Mouse (Mus musculus) midbrain, embryonic 11.5 days (tissue): ENCODE data around the gene Pfas. TPM values are rescaled to one million over a fixed set of nuclear protein-coding genes. Genes with fewer than 3 reads are reported as not detected.
"Not testable (repeated sequence)": the region's sequence is repeated elsewhere in the genome, so short reads cannot be mapped to it uniquely, and the experiment has no call there.

ENCODE experiments used
- ATAC-seq: fragments of 200-750 bp; cut with Nextera tagmentation; 2 replicates; pipeline ENCODE4 v1.8.0; 2017; ENCODE audit warnings: moderate TSS enrichment, moderate library complexity; ENCODE audit not compliant: low FRiP score
- DNase-seq: peaks from one replicate; pipeline ENCODE4 v3.0.0; 2015; ENCODE audit warnings: low spot score; ENCODE audit errors: missing footprints
- H3K27ac ChIP-seq: fragments of 300-500 bp; sonication (generic); 2 replicates; pipeline ENCODE4 v1.5.1; 2014; ENCODE audit warnings: low read depth, low read length
- H3K27me3 ChIP-seq: fragments of 300-500 bp; sonication (generic); 2 replicates; pipeline ENCODE4 v1.6.1; 2014; ENCODE audit warnings: mild to moderate bottlenecking, low read length, moderate library complexity, mixed read lengths; ENCODE audit not compliant: control insufficient read depth, insufficient read depth
- H3K36me3 ChIP-seq: fragments of 300-500 bp; sonication (generic); 2 replicates; pipeline ENCODE4 v1.6.1; 2014; ENCODE audit warnings: mild to moderate bottlenecking, low read length, moderate library complexity, mixed read lengths; ENCODE audit not compliant: control insufficient read depth, insufficient read depth
- H3K4me1 ChIP-seq: fragments of 300-500 bp; sonication (generic); 2 replicates; pipeline ENCODE4 v1.6.1; 2014; ENCODE audit warnings: low read length; ENCODE audit not compliant: control insufficient read depth, insufficient read depth
- H3K4me2 ChIP-seq: fragments of 300-500 bp; sonication (generic); 2 replicates; pipeline ENCODE4 v1.6.1; 2014; ENCODE audit warnings: mild to moderate bottlenecking, moderate library complexity
- H3K4me3 ChIP-seq: fragments of 300-500 bp; sonication (generic); 2 replicates; pipeline ENCODE4 v1.5.1; 2014; ENCODE audit warnings: low read depth, low read length
- H3K9ac ChIP-seq: fragments of 300-500 bp; sonication (generic); 2 replicates; pipeline ENCODE4 v1.6.1; 2014; ENCODE audit warnings: low read length
- H3K9me3 ChIP-seq: fragments of 300-500 bp; sonication (generic); 2 replicates; pipeline ENCODE4 v1.6.1; 2016; ENCODE audit warnings: low read length; ENCODE audit not compliant: control insufficient read depth
- WGBS: fragments of 180-500 bp; shearing (Covaris S2); extraction: QIAGEN DNeasy Blood & Tissue Kit; methylation state at CpG from one replicate; pipeline ENCODE4 v1.1.7; 2014; 5-methylcytosine and 5-hydroxymethylcytosine counted together
- polyA plus RNA-seq: library from polyadenylated mRNA; unstranded; fragments of >200 nt; fragmentation: Nextera tagmentation; extraction: Ambion mirVana; gene quantifications from 2 replicates; pipeline ENCODE4 v1.2.1, GENCODE M21; 2014

The Pfas gene
- polyA plus RNA-seq, 1 experiment from 2014 or later = 33.0 TPM

DNA sequence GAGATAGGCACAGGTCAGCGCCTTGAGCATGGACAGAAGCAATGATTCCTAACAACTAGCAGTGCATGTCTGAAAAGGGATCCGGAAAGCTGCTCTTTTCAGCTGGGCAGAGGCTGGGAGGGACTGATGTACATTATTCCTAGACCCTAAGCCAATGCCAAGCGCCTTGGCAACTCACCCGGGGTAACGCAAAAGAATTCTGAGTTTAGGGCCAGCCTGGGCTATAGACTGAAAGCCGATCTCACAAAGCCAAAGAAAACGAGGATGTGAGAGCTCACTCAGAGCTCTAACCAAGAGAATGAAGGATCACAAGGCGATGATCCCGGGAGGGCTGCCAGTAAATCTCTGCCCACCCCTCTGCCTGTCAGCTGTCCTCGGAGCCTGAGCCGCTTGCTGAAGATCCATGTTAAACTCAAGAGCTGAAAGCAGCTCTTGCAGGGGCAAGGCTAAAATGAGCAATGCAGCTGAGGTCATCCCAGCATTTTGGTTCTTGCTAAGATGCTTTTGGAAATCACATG is 20.8 kb downstream of the Pfas start:
- Histone ChIP-seq H3K9me3 (no peaks in the 10 kb centered on the region), H3K9ac (no peak overlapping the region), H3K4me1 (no peaks in the 10 kb centered on the region), H3K4me2 (no peak overlapping the region), H3K36me3 (peaks cover 35% of the 10 kb centered on the region), H3K4me3 (no peak overlapping the region), H3K27me3 (no peaks in the 10 kb centered on the region), H3K27ac (no peak overlapping the region)
- WGBS = 92% methylated on average over 11 of the region's 11 CpGs
- DNase-seq (peak; percentile 47), ATAC-seq (no peak)

DNA sequence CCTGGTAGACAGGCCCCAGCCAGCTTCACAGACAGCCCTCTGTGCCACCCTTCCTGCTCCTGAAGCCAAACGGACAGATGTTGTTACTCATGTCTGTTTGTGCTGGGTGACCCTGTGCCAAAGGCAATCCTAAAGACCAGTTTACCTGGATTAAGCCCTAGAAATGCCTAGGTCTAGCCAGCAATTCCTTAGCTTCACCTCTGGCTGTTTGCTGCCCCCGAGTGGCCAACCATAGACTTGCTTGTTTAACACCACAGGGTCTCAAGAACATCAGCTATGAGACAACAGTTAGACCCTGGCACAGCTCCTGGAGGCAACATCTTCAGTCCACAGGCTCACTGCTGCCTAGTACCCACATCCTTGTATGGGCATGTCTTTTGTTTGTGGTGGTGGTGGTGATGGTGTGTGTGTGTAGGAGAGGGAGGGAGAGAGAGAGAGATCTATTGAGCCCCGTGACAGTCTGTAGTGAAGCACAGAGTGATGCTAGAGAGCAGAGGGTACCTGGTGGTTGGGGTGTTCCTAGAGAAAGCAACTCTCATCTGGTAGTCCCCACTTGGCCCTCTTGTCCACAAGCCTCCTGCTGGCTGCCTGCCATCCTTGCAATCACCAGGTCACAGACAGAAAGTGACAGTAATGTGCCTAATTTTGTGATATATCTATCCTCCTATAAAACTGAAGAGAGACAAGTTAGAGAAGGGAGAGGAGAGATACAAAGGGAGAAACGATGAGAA is 25.5 kb downstream of the Pfas start:
- H3K9me3 ChIP-seq = no peaks in the 10 kb centered on the region
- no peak overlapping the region for H3K4me2 ChIP-seq
- no peaks in the 10 kb centered on the region for H3K4me1 ChIP-seq
- 33% methylated on average over 4 of the region's 4 CpGs for WGBS
- DNase-seq (peak; percentile 98), ATAC-seq (no peak)
- no peak overlapping the region for H3K9ac ChIP-seq
- H3K36me3 ChIP-seq = peaks cover 7% of the 10 kb centered on the region
- no peak overlapping the region for H3K27ac ChIP-seq
- H3K4me3 ChIP-seq = no peak overlapping the region
- no peaks in the 10 kb centered on the region for H3K27me3 ChIP-seq

DNA sequence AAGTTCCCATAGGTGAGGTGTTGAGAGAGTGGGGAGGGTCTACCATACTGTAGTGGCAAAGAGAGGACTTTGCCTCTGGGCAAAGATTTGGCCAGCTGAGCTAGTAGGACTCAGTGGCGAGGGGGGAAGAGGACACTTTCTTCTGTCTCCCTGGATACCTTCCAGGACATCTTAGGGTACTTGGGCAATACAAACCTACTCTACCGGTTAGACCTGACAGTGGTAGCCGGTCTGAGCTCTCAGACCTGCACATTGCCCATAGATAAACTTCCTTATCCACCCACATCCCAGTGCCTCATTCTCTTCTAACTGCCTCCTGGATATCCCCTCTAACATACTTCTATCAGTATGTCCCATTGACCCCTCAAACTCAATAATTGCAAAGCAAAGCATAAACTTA is 27.3 kb downstream of the Pfas start:
- WGBS = 73% methylated on average over 3 of the region's 3 CpGs
- H3K4me2 ChIP-seq = no peak overlapping the region
- no peaks in the 10 kb centered on the region for H3K9me3 ChIP-seq
- ATAC-seq = no peak
- no peak overlapping the region for H3K9ac ChIP-seq
- H3K36me3 ChIP-seq = no peaks in the 10 kb centered on the region
- H3K4me1 ChIP-seq = no peaks in the 10 kb centered on the region
- no peak overlapping the region for H3K4me3 ChIP-seq
- H3K27me3 ChIP-seq = no peaks in the 10 kb centered on the region
- H3K27ac ChIP-seq = no peak overlapping the region
- DNase-seq = peak; percentile 12

DNA sequence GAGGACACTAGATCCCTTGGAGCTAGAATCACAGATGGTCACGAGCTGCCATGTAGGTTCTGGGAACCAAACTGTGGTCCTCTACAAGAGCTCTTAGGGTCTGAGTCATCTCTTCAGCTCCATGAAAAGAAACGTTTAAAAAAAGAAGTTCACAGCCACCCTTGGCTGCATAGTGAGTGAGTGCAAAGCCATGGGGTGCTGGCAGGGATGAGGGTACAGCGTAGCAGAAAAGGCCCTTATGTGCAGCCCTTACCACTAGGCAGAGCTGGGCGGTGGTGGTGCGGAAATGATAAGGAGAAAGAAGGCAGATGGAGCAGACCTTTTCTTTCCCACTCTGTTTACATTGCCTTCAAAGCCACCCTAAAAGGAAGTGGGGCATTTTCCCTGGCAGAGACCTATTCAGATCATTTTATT is 28.9 kb downstream of the Pfas start:
- DNase-seq (no peak), ATAC-seq (no peak)
- H3K4me3 ChIP-seq = no peak overlapping the region
- H3K36me3 ChIP-seq = no peaks in the 10 kb centered on the region
- H3K9me3 ChIP-seq = no peaks in the 10 kb centered on the region
- 0 out of 2 replicates have a peak, but pooled peaks cover 2% of the 10 kb centered on the region for H3K27me3 ChIP-seq
- no peak overlapping the region for H3K4me2 ChIP-seq
- no peak overlapping the region for H3K9ac ChIP-seq
- no peak overlapping the region for H3K27ac ChIP-seq
- 69% methylated on average over 5 of the region's 5 CpGs for WGBS
- no peaks in the 10 kb centered on the region for H3K4me1 ChIP-seq

DNA sequence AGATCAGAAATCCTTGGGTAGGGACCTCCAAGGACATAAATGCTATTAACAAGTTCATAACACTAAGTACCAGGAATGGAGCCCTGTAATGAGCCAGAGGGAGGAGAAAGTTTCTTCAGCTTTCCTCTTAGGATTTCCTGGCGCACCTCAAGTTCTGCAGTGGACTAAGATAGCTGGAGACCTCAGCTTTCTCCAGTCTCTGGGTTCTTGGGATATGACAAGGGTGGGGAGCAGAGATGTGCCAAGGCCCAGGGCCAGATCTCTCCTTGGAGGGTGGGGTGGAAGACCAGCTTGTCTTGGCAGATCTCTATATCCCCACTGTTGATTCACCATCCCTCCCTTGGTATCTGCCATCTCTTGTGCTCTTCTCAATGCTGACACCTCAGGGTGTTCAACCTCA is 32.7 kb downstream of the Pfas start:
- no peak overlapping the region for H3K4me3 ChIP-seq
- H3K36me3 ChIP-seq = no peaks in the 10 kb centered on the region
- ATAC-seq = no peak
- H3K9me3 ChIP-seq = no peaks in the 10 kb centered on the region
- no peak overlapping the region for H3K9ac ChIP-seq
- H3K27me3 ChIP-seq = 0 out of 2 replicates have a peak, but pooled peaks cover 2% of the 10 kb centered on the region
- peaks cover 7% of the 10 kb centered on the region for H3K4me1 ChIP-seq
- WGBS = 89% methylated on average over 1 of the region's 1 CpGs
- no peak overlapping the region for H3K27ac ChIP-seq
- peak; percentile 68 for DNase-seq
- no peak overlapping the region for H3K4me2 ChIP-seq

DNA sequence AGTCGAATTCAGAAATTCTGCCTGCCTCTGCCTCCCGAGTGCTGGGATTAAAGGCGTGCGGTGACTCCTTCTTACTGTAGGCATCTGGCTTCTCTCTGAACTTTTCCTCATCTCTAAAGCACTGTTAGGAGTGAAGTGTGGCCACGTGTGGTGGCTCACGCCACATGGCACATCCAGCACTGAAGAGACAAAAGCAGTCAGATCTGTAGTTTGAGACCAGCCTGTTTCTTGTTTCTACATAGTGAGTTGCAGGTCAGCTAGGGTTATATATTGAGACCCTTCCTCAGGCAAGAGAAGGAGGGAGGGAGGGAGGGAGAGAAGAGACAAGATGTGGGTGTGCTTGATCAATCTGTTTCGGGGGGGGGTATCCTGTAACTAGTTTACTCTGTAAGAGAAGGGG is 33.2 kb downstream of the Pfas start, which contains the start of gene Rangrf:
Gene Rangrf, minus strand, starts transcription at position 101 of the 400 bp plus-strand sequence.
- Histone ChIP-seq H3K4me1 (peaks cover 7% of the 10 kb centered on the region), H3K9me3 (no peaks in the 10 kb centered on the region), H3K36me3 (no peaks in the 10 kb centered on the region), H3K27ac (no peak within 1 kb of the TSS), H3K4me2 (peak within 1 kb of the TSS; percentile 54), H3K27me3 (0 out of 2 replicates have a peak, but pooled peaks cover 2% of the 10 kb centered on the region), H3K9ac (0 out of 2 replicates have a peak within 1 kb of the TSS, but pooled peaks have one; percentile 40), H3K4me3 (peak within 1 kb of the TSS; percentile 38)
- 86% methylated on average over 7 of the region's 7 CpGs for WGBS
- DNase-seq = no peak
- no peak for ATAC-seq

DNA sequence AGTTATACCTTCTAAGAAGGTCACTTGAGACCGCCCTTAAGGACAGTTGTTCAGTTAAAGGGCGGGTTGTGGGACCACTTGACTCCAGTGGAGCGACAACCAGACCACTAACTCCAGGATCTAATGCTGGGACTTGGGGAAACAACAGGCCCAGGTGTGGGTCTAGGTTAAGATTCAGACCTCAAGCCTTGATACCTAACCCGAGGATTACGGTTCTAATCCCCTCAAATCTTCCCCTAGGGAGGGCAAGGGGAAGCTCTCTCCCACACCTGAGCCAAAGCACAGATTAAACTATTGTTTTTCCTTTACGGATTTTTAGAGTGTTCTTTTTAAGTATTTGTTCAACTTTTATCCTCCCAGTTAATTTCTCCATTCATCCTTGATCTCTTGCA is 34.2 kb downstream of the Pfas start:
- Histone ChIP-seq H3K9me3 (no peaks in the 10 kb centered on the region), H3K27ac (no peak overlapping the region), H3K4me3 (peak overlapping the region; percentile 38), H3K36me3 (no peaks in the 10 kb centered on the region), H3K27me3 (0 out of 2 replicates have a peak, but pooled peaks cover 2% of the 10 kb centered on the region), H3K4me1 (peaks cover 7% of the 10 kb centered on the region), H3K4me2 (peak overlapping the region; percentile 54), H3K9ac (0 out of 2 replicates have a peak overlapping the region, but pooled peaks have one; percentile 40)
- DNase-seq (no peak), ATAC-seq (no peak)
- WGBS = 28% methylated on average over 6 of the region's 6 CpGs

DNA sequence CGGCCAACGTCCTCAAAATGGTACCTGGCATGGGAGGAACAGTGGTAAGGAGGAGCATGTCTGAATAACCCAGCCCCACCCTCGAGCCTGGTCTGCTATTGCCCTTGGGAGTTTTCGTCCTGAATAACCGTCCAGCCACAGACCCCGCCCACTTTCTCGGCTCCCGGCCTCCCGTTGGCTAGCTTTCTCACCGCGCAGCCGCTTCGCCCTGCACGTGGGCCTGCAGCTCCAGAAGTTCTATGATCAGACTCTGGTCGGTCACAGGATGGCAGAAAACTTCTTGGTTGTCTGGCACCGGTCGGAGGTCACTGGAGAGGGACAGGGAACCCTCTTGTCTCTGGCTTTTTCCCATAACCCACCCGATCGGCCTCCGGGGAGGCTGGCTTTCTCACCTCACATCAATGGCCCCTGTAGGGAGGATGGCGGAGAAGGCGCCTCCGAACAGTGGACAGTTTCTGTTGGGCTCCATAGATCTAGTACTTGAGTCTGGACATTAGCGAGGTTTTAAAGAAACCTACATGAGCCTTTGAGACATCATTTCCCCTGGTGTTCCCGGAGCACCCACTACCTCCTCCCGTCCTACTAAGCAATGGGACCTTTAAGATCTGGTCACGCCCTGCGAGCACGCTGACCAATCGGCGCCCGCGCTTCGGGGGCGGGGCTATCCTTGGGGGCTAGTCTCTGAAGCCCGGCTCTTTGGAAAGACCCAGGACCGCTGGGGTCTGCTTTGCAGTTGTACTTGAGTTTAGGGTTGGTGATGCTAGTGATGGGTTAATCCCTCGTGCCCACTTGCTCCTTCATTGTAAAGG is 34.8 kb downstream of the Pfas start:
- H3K27me3 ChIP-seq, H3K9me3 ChIP-seq, H3K4me1 ChIP-seq, H3K27ac ChIP-seq, H3K36me3 ChIP-seq: not testable (repeated sequence)
- peak overlapping the region; percentile 40; the same call in 1 of the 2 replicates for H3K9ac ChIP-seq
- peak; percentile 92 for ATAC-seq
- WGBS = under 1% methylated on average over 35 of the region's 38 CpGs
- H3K4me2 ChIP-seq = peak overlapping the region; percentile 54
- peak overlapping the region; percentile 38 for H3K4me3 ChIP-seq
- peak; percentile 99 for DNase-seq

DNA sequence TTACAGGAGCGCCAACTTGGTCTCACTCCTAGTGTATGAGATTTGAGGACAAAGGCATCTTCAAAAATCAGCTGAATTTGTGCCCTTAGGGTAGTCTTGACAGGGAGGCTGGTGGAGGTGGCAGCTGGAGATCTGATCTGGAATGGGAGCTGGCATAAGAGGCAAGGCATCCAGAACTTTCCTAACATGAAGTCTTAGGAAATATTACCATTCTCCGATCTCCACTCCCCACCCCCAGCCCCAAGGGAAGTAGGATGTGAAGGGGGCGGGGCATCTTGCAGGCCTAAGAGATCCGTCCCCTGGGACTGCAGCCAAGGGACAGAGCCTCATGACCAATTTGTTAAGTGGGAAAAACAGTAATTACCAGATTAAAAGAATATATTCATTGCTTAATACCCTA is 38.0 kb downstream of the Pfas start:
- WGBS = 80% methylated on average over 4 of the region's 4 CpGs
- peaks cover 2% of the 10 kb centered on the region; the same call in 1 of the 2 replicates for H3K27me3 ChIP-seq
- H3K9ac ChIP-seq = no peak overlapping the region
- no peak for DNase-seq
- H3K4me2 ChIP-seq = no peak overlapping the region
- no peak for ATAC-seq
- H3K27ac ChIP-seq = no peak overlapping the region
- H3K36me3 ChIP-seq = no peaks in the 10 kb centered on the region
- H3K4me3 ChIP-seq = no peak overlapping the region
- peaks cover 9% of the 10 kb centered on the region for H3K4me1 ChIP-seq
- no peaks in the 10 kb centered on the region for H3K9me3 ChIP-seq
